Mouse (Mus musculus): Measurements from ENCODE around the gene Map4k1.

- no peak for TF ChIP-seq POLR2A (IDR thresholded peaks at IDR 0.05; ENCODE audit: insufficient read depth, low read depth, low read length)
- TF ChIP-seq CTCF (IDR thresholded peaks at IDR 0.05) = no peak
Measured at GRCm38 (mm10) chr7:28993402-28993801, 11.6 kb downstream of the Map4k1 start.

Data from heart, adult 2 months (tissue).